Mouse (Mus musculus): ENCODE data around the gene Krtap31-2. TPM values are rescaled to one million over a fixed set of nuclear protein-coding genes. Genes with fewer than 3 reads are reported as not detected.

Krtap31-2 gene
- polyA plus RNA-seq (2014; fragmentation: Nextera tagmentation; extraction: Ambion mirVana), result not detected in 2 replicates

GRCm38 (mm10) chr11:99935991-99936390 lies at the start of gene Krtap31-2:
Gene Krtap31-2, plus strand, starts transcription at chr11:99936291.
- H3K36me3 ChIP-seq (ENCODE audit: control insufficient read depth, insufficient read depth, low read length), result no peaks in the 10 kb centered on the region
- WGBS, result 85% methylated on average over 1 of the region's 1 CpGs
- no peaks in the 10 kb centered on the region for H3K27me3 ChIP-seq (replicated peaks; ENCODE audit: control insufficient read depth, insufficient read depth, low read length)
- no peak within 1 kb of the TSS for H3K4me2 ChIP-seq
- H3K27ac ChIP-seq (ENCODE audit: low read depth, low read length), result no peak within 1 kb of the TSS
- DNase-seq (ENCODE audit: low spot score) (no peak), ATAC-seq (replicated peaks; ENCODE audit: low FRiP score) (no peak)
- no peaks in the 10 kb centered on the region for H3K9me3 ChIP-seq (ENCODE audit: control insufficient read depth, low read length)
- no peaks in the 10 kb centered on the region for H3K4me1 ChIP-seq (replicated peaks; ENCODE audit: control insufficient read depth, insufficient read depth, low read length)
- H3K4me3 ChIP-seq (ENCODE audit: low read depth, low read length), result no peak within 1 kb of the TSS
- no peak within 1 kb of the TSS for H3K9ac ChIP-seq (ENCODE audit: low read depth, low read length)

DNA sequence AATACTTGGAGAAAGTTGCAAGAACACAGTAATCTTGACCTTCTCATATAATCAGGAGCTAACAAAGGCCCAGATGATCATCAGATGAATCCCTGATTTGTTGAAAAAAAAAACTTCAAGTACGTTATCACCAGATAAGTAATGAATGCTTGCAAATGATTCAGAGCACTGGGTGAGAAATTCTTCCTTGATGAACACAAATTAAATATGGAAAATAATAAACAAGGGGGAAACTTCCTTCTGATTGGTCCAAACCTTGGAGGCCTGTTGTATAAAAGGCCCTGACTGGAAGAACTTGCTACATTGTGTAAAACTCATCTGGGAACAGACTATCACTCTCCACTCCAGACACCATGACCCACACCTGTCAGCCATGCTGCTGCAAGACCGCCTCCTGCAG lies 28.5 kb upstream of the Krtap31-2 start, which contains the start of gene Krtap31-1:
Krtap31-1 (plus strand) TSS at position 301 of the 400 bp plus-strand sequence.
- ATAC-seq (replicated peaks; ENCODE audit: low FRiP score), result no peak
- Histone ChIP-seq H3K9me3 (ENCODE audit: control insufficient read depth, low read length) (no peaks in the 10 kb centered on the region), H3K36me3 (ENCODE audit: control insufficient read depth, insufficient read depth, low read length) (no peaks in the 10 kb centered on the region), H3K4me1 (replicated peaks; ENCODE audit: control insufficient read depth, insufficient read depth, low read length) (no peaks in the 10 kb centered on the region), H3K4me2 (no peak within 1 kb of the TSS), H3K27ac (ENCODE audit: low read depth, low read length) (no peak within 1 kb of the TSS), H3K27me3 (replicated peaks; ENCODE audit: control insufficient read depth, insufficient read depth, low read length) (no peaks in the 10 kb centered on the region), H3K9ac (ENCODE audit: low read depth, low read length) (no peak within 1 kb of the TSS), H3K4me3 (ENCODE audit: low read depth, low read length) (no peak within 1 kb of the TSS)
- DNase-seq (ENCODE audit: low spot score), result no peak
- WGBS, result 75% methylated on average over 2 of the region's 2 CpGs

DNA sequence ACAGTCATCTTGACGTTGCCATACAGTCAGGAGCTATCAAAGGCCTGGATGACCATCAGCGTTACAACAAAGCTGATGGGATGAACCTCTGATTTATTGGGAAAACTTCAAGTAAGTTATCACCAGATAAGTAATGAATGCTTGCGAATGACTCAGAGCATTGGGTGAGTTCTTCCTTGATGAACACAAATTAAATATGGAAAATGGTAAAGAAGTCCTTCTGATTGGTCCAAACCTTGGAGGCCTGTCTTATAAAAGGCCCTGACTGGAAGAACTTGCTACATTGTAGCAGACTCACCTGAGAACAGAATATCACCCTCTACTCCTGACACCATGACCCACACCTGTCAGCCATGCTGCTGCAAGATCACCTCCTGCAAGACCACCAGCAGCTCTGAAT lies 21.6 kb upstream of the Krtap31-2 start, which contains the start of gene Gm11565:
Gm11565 (plus strand) TSS at position 301 of the 400 bp plus-strand sequence.
- Histone ChIP-seq H3K4me3 (ENCODE audit: low read depth, low read length) (no peak within 1 kb of the TSS), H3K4me1 (replicated peaks; ENCODE audit: control insufficient read depth, insufficient read depth, low read length) (no peaks in the 10 kb centered on the region), H3K4me2 (no peak within 1 kb of the TSS), H3K36me3 (ENCODE audit: control insufficient read depth, insufficient read depth, low read length) (no peaks in the 10 kb centered on the region), H3K27me3 (replicated peaks; ENCODE audit: control insufficient read depth, insufficient read depth, low read length) (no peaks in the 10 kb centered on the region), H3K9me3 (ENCODE audit: control insufficient read depth, low read length) (no peaks in the 10 kb centered on the region), H3K27ac (ENCODE audit: low read depth, low read length) (no peak within 1 kb of the TSS), H3K9ac (ENCODE audit: low read depth, low read length) (no peak within 1 kb of the TSS)
- no peak for DNase-seq (ENCODE audit: low spot score)
- ATAC-seq (replicated peaks; ENCODE audit: low FRiP score), result no peak
- 85% methylated on average over 3 of the region's 3 CpGs for whole genome bisulfite sequencing

GRCm38 (mm10) chr11:99937751-99938264 lies 1.7 kb downstream of the Krtap31-2 start:
- DNase-seq (ENCODE audit: low spot score) (no peak), ATAC-seq (replicated peaks; ENCODE audit: low FRiP score) (no peak)
- Histone ChIP-seq H3K4me3 (ENCODE audit: low read depth, low read length) (no peak overlapping the region), H3K4me2 (no peak overlapping the region), H3K4me1 (replicated peaks; ENCODE audit: control insufficient read depth, insufficient read depth, low read length) (no peaks in the 10 kb centered on the region), H3K9me3 (ENCODE audit: control insufficient read depth, low read length) (no peaks in the 10 kb centered on the region), H3K9ac (ENCODE audit: low read depth, low read length) (no peak overlapping the region), H3K36me3 (ENCODE audit: control insufficient read depth, insufficient read depth, low read length) (no peaks in the 10 kb centered on the region), H3K27me3 (replicated peaks; ENCODE audit: control insufficient read depth, insufficient read depth, low read length) (no peaks in the 10 kb centered on the region), H3K27ac (ENCODE audit: low read depth, low read length) (no peak overlapping the region)
- WGBS, result 69% methylated on average over 9 of the region's 9 CpGs

GRCm38 (mm10) chr11:99948175-99948574 lies 12.1 kb downstream of the Krtap31-2 start, which contains the start of gene Krtap9-5:
Gene Krtap9-5, plus strand, starts transcription at chr11:99948475.
- Histone ChIP-seq H3K27ac (ENCODE audit: low read depth, low read length) (no peak within 1 kb of the TSS), H3K27me3 (replicated peaks; ENCODE audit: control insufficient read depth, insufficient read depth, low read length) (no peaks in the 10 kb centered on the region), H3K4me3 (ENCODE audit: low read depth, low read length) (no peak within 1 kb of the TSS), H3K9me3 (ENCODE audit: control insufficient read depth, low read length) (no peaks in the 10 kb centered on the region), H3K4me2 (no peak within 1 kb of the TSS), H3K9ac (ENCODE audit: low read depth, low read length) (no peak within 1 kb of the TSS), H3K4me1 (replicated peaks; ENCODE audit: control insufficient read depth, insufficient read depth, low read length) (no peaks in the 10 kb centered on the region), H3K36me3 (ENCODE audit: control insufficient read depth, insufficient read depth, low read length) (no peaks in the 10 kb centered on the region)
- 80% methylated on average over 2 of the region's 2 CpGs for WGBS
- ATAC-seq (replicated peaks; ENCODE audit: low FRiP score), result no peak
- no peak for DNase-seq (ENCODE audit: low spot score)

GRCm38 (mm10) chr11:99964213-99964612 lies 28.1 kb downstream of the Krtap31-2 start:
- Histone ChIP-seq H3K27ac (ENCODE audit: low read depth, low read length) (no peak overlapping the region), H3K4me2 (no peak overlapping the region), H3K4me1 (replicated peaks; ENCODE audit: control insufficient read depth, insufficient read depth, low read length) (no peaks in the 10 kb centered on the region), H3K9me3 (ENCODE audit: control insufficient read depth, low read length) (no peaks in the 10 kb centered on the region), H3K9ac (ENCODE audit: low read depth, low read length) (no peak overlapping the region), H3K27me3 (replicated peaks; ENCODE audit: control insufficient read depth, insufficient read depth, low read length) (no peaks in the 10 kb centered on the region), H3K4me3 (ENCODE audit: low read depth, low read length) (no peak overlapping the region), H3K36me3 (ENCODE audit: control insufficient read depth, insufficient read depth, low read length) (no peaks in the 10 kb centered on the region)
- ATAC-seq (replicated peaks; ENCODE audit: low FRiP score) (no peak), DNase-seq (ENCODE audit: low spot score) (no peak)
- 54% methylated on average over 6 of the region's 6 CpGs for WGBS

- no peaks in the 10 kb centered on the region for H3K27me3 ChIP-seq (replicated peaks; ENCODE audit: control insufficient read depth, insufficient read depth, low read length)
- no peaks in the 10 kb centered on the region for H3K9me3 ChIP-seq (ENCODE audit: control insufficient read depth, low read length)
- ATAC-seq (replicated peaks; ENCODE audit: low FRiP score), result no peak
- H3K4me3 ChIP-seq (ENCODE audit: low read depth, low read length), result no peak overlapping the region
- H3K4me2 ChIP-seq, result no peak overlapping the region
- 43% methylated on average over 2 of the region's 2 CpGs for WGBS
- no peak overlapping the region for H3K9ac ChIP-seq (ENCODE audit: low read depth, low read length)
- H3K36me3 ChIP-seq (ENCODE audit: control insufficient read depth, insufficient read depth, low read length), result no peaks in the 10 kb centered on the region
- no peak overlapping the region for H3K27ac ChIP-seq (ENCODE audit: low read depth, low read length)
- DNase-seq (ENCODE audit: low spot score), result no peak
- no peaks in the 10 kb centered on the region for H3K4me1 ChIP-seq (replicated peaks; ENCODE audit: control insufficient read depth, insufficient read depth, low read length)
Measured at GRCm38 (mm10) chr11:99965961-99966360, 29.9 kb downstream of the Krtap31-2 start.

DNA sequence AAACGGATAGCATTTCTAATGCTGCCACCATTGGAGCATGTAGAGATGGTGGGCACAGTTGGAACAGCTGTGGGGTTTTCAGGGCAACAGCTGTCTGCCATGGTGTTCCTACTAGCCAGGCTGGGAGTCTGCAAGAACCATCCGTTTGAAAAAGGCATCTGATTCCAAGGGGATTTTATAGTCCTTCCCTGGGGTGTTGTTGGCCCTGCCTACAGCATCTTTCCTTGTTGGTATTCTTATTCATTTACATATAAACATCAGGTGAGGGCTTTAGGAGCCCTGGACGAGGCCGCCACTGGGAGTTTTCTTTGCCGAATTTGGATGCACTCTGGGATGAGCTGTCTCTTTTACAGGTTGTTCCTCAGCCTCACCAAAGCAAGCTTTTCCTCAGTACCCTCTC lies 42.9 kb downstream of the Krtap31-2 start, which contains the start of gene Krtap29-1:
Krtap29-1 (minus strand) TSS at position 101 of the 400 bp plus-strand sequence.
- DNase-seq (ENCODE audit: low spot score) (no peak), ATAC-seq (replicated peaks; ENCODE audit: low FRiP score) (no peak)
- no peak within 1 kb of the TSS for H3K27ac ChIP-seq (ENCODE audit: low read depth, low read length)
- H3K9me3 ChIP-seq (ENCODE audit: control insufficient read depth, low read length), result no peaks in the 10 kb centered on the region
- no peaks in the 10 kb centered on the region for H3K4me1 ChIP-seq (replicated peaks; ENCODE audit: control insufficient read depth, insufficient read depth, low read length)
- H3K9ac ChIP-seq (ENCODE audit: low read depth, low read length), result no peak within 1 kb of the TSS
- no peaks in the 10 kb centered on the region for H3K27me3 ChIP-seq (replicated peaks; ENCODE audit: control insufficient read depth, insufficient read depth, low read length)
- 64% methylated on average over 5 of the region's 5 CpGs for WGBS
- no peak within 1 kb of the TSS for H3K4me2 ChIP-seq
- H3K36me3 ChIP-seq (ENCODE audit: control insufficient read depth, insufficient read depth, low read length), result no peaks in the 10 kb centered on the region
- no peak within 1 kb of the TSS for H3K4me3 ChIP-seq (ENCODE audit: low read depth, low read length)

- H3K9ac ChIP-seq (ENCODE audit: low read depth, low read length), result no peak overlapping the region
- no peaks in the 10 kb centered on the region for H3K4me1 ChIP-seq (replicated peaks; ENCODE audit: control insufficient read depth, insufficient read depth, low read length)
- no peak overlapping the region for H3K27ac ChIP-seq (ENCODE audit: low read depth, low read length)
- H3K27me3 ChIP-seq (replicated peaks; ENCODE audit: control insufficient read depth, insufficient read depth, low read length), result no peaks in the 10 kb centered on the region
- ATAC-seq (replicated peaks; ENCODE audit: low FRiP score) (no peak), DNase-seq (ENCODE audit: low spot score) (no peak)
- 79% methylated on average over 9 of the region's 9 CpGs for WGBS
- H3K9me3 ChIP-seq (ENCODE audit: control insufficient read depth, low read length), result no peaks in the 10 kb centered on the region
- no peaks in the 10 kb centered on the region for H3K36me3 ChIP-seq (ENCODE audit: control insufficient read depth, insufficient read depth, low read length)
- no peak overlapping the region for H3K4me2 ChIP-seq
- no peak overlapping the region for H3K4me3 ChIP-seq (ENCODE audit: low read depth, low read length)
Measured at GRCm38 (mm10) chr11:99982731-99983130, 46.6 kb downstream of the Krtap31-2 start.
